8 mouse cellular contexts compared by ENCODE assay signal in genomic region chr9:44768029-44768394, GRCm38 (mm10). TPM values are rescaled to one million over a fixed set of nuclear protein-coding genes. Genes with fewer than 3 reads are reported as not detected.
DNase-seq lines count a peak whose midpoint lies in the region; ATAC-seq and TF ChIP-seq lines count a peak whose summit lies in the region.
"Not testable (repeated sequence)": the region's sequence is repeated elsewhere in the genome, so short reads cannot be mapped to it uniquely, and the experiment has no call there.

No protein-coding gene starts in this region.

- ATAC-seq in embryonic facial prominence, embryonic 13.5 days (ENCODE audit: insufficient number of reproducible peaks, insufficient read depth, low FRiP score, low TSS enrichment, low read depth); hindbrain, embryonic 16.5 days; liver, postnatal 0 days; midbrain, postnatal 0 days (ENCODE audit: low FRiP score); stomach, postnatal 0 days (ENCODE audit: low FRiP score, low TSS enrichment): not testable (repeated sequence)

- intact Hi-C loops in left cerebral cortex, adult 2 months (cut with DNase I), result not testable (repeated sequence)

- peak overlapping the region; percentile 92 to 98 for H3K4me3 ChIP-seq in ES-E14 (ENCODE audit: insufficient read depth in 1 of 2, low read depth in 1 of 2, low read length in 2 of 2, poor library complexity in 1 of 2, severe bottlenecking in 1 of 2)
- peak overlapping the region; percentile 98 for H3K4me3 ChIP-seq in embryonic facial prominence, embryonic 13.5 days
- H3K4me3 ChIP-seq in heart, embryonic 10.5 days, result peak overlapping the region; percentile 100
- H3K4me3 ChIP-seq in hindbrain, embryonic 16.5 days (ENCODE audit: low read length), result peak overlapping the region; percentile 85
- peak overlapping the region; percentile 71 for H3K4me3 ChIP-seq in left cerebral cortex, adult 2 months
- peak overlapping the region; percentile 98 for H3K4me3 ChIP-seq in liver, postnatal 0 days (ENCODE audit: low read depth, low read length)
- peak overlapping the region; percentile 100 for H3K4me3 ChIP-seq in midbrain, postnatal 0 days (ENCODE audit: low read depth, low read length)
- peak overlapping the region; percentile 98 for H3K4me3 ChIP-seq in stomach, postnatal 0 days (ENCODE audit: low read depth, low read length)

- not testable (repeated sequence) for TF ChIP-seq EP300 in liver, postnatal 0 days (IDR thresholded peaks at IDR 0.05; ENCODE audit: low read depth); stomach, postnatal 0 days (optimal IDR thresholded peaks at IDR 0.05)

- H3K4me2 ChIP-seq in embryonic facial prominence, embryonic 13.5 days, result peak overlapping the region; percentile 62
- peak overlapping the region; percentile 43 for H3K4me2 ChIP-seq in hindbrain, embryonic 16.5 days (ENCODE audit: low read length)
- peak overlapping the region; percentile 79; the same call in 1 of the 2 replicates for H3K4me2 ChIP-seq in liver, postnatal 0 days (ENCODE audit: low read depth, low read length)
- H3K4me2 ChIP-seq in midbrain, postnatal 0 days (ENCODE audit: low read depth, low read length, poor library complexity, severe bottlenecking), result peak overlapping the region; percentile 71; the same call in 1 of the 2 replicates
- H3K4me2 ChIP-seq in stomach, postnatal 0 days (replicated peaks; ENCODE audit: low read depth), result peak overlapping the region; percentile 55; the same call in 1 of the 2 replicates

- WGBS in embryonic facial prominence, embryonic 13.5 days, result 44% methylated on average over 7 of the region's 9 CpGs
- WGBS in heart, embryonic 10.5 days, result 42% methylated on average over 7 of the region's 9 CpGs
- 46% methylated on average over 7 of the region's 9 CpGs for WGBS in hindbrain, embryonic 16.5 days
- 34% methylated on average over 7 of the region's 9 CpGs for whole genome bisulfite sequencing in liver, postnatal 0 days (ENCODE audit: insufficient replicate concordance)
- WGBS in midbrain, postnatal 0 days, result 49% methylated on average over 7 of the region's 9 CpGs
- 42% methylated on average over 7 of the region's 9 CpGs for WGBS in stomach, postnatal 0 days

- peak overlapping the region; percentile 53; the same call in 1 of the 2 replicates for H3K27ac ChIP-seq in ES-E14 (ENCODE audit: insufficient read depth, low read depth, low read length, poor library complexity, severe bottlenecking)
- H3K27ac ChIP-seq in embryonic facial prominence, embryonic 13.5 days; heart, embryonic 10.5 days; left cerebral cortex, adult 2 months; midbrain, postnatal 0 days (ENCODE audit: low read depth, low read length); stomach, postnatal 0 days (replicated peaks): not testable (repeated sequence)
- H3K27ac ChIP-seq in hindbrain, embryonic 16.5 days (ENCODE audit: low read depth, low read length), result peak overlapping the region; percentile 96; the same call in 1 of the 2 replicates
- H3K27ac ChIP-seq in liver, postnatal 0 days (ENCODE audit: low read depth), result peak overlapping the region; percentile 41

- DNase-seq in ES-E14 (ENCODE audit: low read depth, low spot score); heart, embryonic 10.5 days (ENCODE audit: low spot score); left cerebral cortex, adult 2 months (ENCODE audit: extremely low spot score in 1 of 2, low spot score in 2 of 2); liver, postnatal 0 days; midbrain, postnatal 0 days (ENCODE audit: low spot score); stomach, postnatal 0 days (ENCODE audit: low spot score): not testable (repeated sequence)

- H3K4me1 ChIP-seq in ES-E14 (ENCODE audit: control insufficient read depth in 2 of 2, insufficient read depth in 2 of 2, low read length in 2 of 2, poor library complexity in 1 of 2); midbrain, postnatal 0 days (ENCODE audit: insufficient read depth, low read length); stomach, postnatal 0 days (replicated peaks; ENCODE audit: control insufficient read depth, insufficient read depth): not testable (repeated sequence)
- H3K4me1 ChIP-seq in embryonic facial prominence, embryonic 13.5 days, result peaks cover 13% of the 10 kb centered on the region
- H3K4me1 ChIP-seq in heart, embryonic 10.5 days, result peaks cover 20% of the 10 kb centered on the region
- H3K4me1 ChIP-seq in hindbrain, embryonic 16.5 days (ENCODE audit: control insufficient read depth, insufficient read depth, low read depth, low read length), result peaks cover 16% of the 10 kb centered on the region
- H3K4me1 ChIP-seq in liver, postnatal 0 days (ENCODE audit: insufficient read depth), result peaks cover 20% of the 10 kb centered on the region

- in situ Hi-C loops in ES-E14 (cut with MboI; ENCODE audit: low sequenced_read_pairs in 2 of 2, unreplicated experiment in 2 of 2), result not testable (repeated sequence)

- H3K27me3 ChIP-seq in embryonic facial prominence, embryonic 13.5 days; heart, embryonic 10.5 days (ENCODE audit: insufficient read depth, poor library complexity, severe bottlenecking); hindbrain, embryonic 16.5 days (replicated peaks; ENCODE audit: control insufficient read depth, insufficient read depth, low read length); liver, postnatal 0 days (ENCODE audit: insufficient read depth, low read length); midbrain, postnatal 0 days (ENCODE audit: insufficient read depth, low read length); stomach, postnatal 0 days (ENCODE audit: control insufficient read depth, insufficient read depth, low read length): not testable (repeated sequence)

- H3K9ac ChIP-seq in ES-E14 (ENCODE audit: insufficient read depth, low read depth, low read length, poor library complexity, severe bottlenecking), result peak overlapping the region; percentile 80; the same call in 1 of the 2 replicates
- peak overlapping the region; percentile 99; the same call in 1 of the 2 replicates for H3K9ac ChIP-seq in embryonic facial prominence, embryonic 13.5 days
- not testable (repeated sequence) for H3K9ac ChIP-seq in hindbrain, embryonic 16.5 days (ENCODE audit: low read depth, low read length); liver, postnatal 0 days (replicated peaks); midbrain, postnatal 0 days (replicated peaks; ENCODE audit: low read length, poor library complexity, severe bottlenecking); stomach, postnatal 0 days (ENCODE audit: low read length)

- H3K36me3 ChIP-seq in ES-E14 (ENCODE audit: control insufficient read depth, insufficient read depth, low read length, poor library complexity, severe bottlenecking); embryonic facial prominence, embryonic 13.5 days; heart, embryonic 10.5 days; hindbrain, embryonic 16.5 days (ENCODE audit: control insufficient read depth, insufficient read depth, low read length); liver, postnatal 0 days (replicated peaks; ENCODE audit: insufficient read depth, low read length); midbrain, postnatal 0 days (ENCODE audit: insufficient read depth, low read length); stomach, postnatal 0 days (ENCODE audit: control insufficient read depth, insufficient read depth, low read length): not testable (repeated sequence)

- TF ChIP-seq CTCF in left cerebral cortex, adult 2 months (IDR thresholded peaks at IDR 0.05); liver, postnatal 0 days (IDR thresholded peaks at IDR 0.05; ENCODE audit: low read depth); midbrain, postnatal 0 days (IDR thresholded peaks at IDR 0.05); stomach, postnatal 0 days (IDR thresholded peaks at IDR 0.05; ENCODE audit: low read depth): not testable (repeated sequence)

- H3K9me3 ChIP-seq in ES-E14 (ENCODE audit: control insufficient read depth, insufficient read depth, low read depth, low read length); embryonic facial prominence, embryonic 13.5 days; heart, embryonic 10.5 days; hindbrain, embryonic 16.5 days (ENCODE audit: control insufficient read depth, low read length); liver, postnatal 0 days (ENCODE audit: low read length); midbrain, postnatal 0 days (ENCODE audit: low read length); stomach, postnatal 0 days (ENCODE audit: control insufficient read depth, low read length): not testable (repeated sequence)

RNA-seq across cellular contexts. Expression of gene Ift46, which starts 0.3 kb away (rescaled TPM):
- 49.1 and 64.4 TPM in 2 replicates for total RNA-seq in ES-E14 (2012; rRNA removed)
- 137 and 149 TPM in 2 replicates for polyA plus RNA-seq in embryonic facial prominence, embryonic 13.5 days (2015; fragmentation: Nextera tagmentation; extraction: Ambion mirVana)
- 77.2 and 84.8 TPM in 2 replicates for polyA plus RNA-seq in heart, embryonic 10.5 days (2016; fragmentation: Nextera tagmentation; extraction: Ambion mirVana)
- 152 and 160 TPM in 2 replicates for polyA plus RNA-seq in hindbrain, embryonic 16.5 days (2015; fragmentation: Nextera tagmentation; extraction: Ambion mirVana)
- total RNA-seq in left cerebral cortex, adult 2 months (2021), result 10 to 100 TPM; 60.7 to 67.5 TPM
- 23.6 and 24.5 TPM in 2 replicates for polyA plus RNA-seq in liver, postnatal 0 days (2015; fragmentation: Nextera tagmentation; extraction: Ambion mirVana)
- total RNA-seq in midbrain, postnatal 0 days (2014; rRNA removed), result 64.8 and 72.1 TPM in 2 replicates
- 151 and 170 TPM in 2 replicates for polyA plus RNA-seq in midbrain, postnatal 0 days (2015; fragmentation: Nextera tagmentation; extraction: Ambion mirVana)
- polyA plus RNA-seq in stomach, postnatal 0 days (2015; fragmentation: Nextera tagmentation; extraction: Ambion mirVana), result 55.5 and 61.9 TPM in 2 replicates

RNA-seq across cellular contexts. Expression of gene Arcn1, which starts 0.4 kb away (rescaled TPM):
- total RNA-seq in ES-E14 (2012; rRNA removed), result 46.4 and 72.3 TPM in 2 replicates
- polyA plus RNA-seq in embryonic facial prominence, embryonic 13.5 days (2015; fragmentation: Nextera tagmentation; extraction: Ambion mirVana), result 192 and 213 TPM in 2 replicates
- 159 and 167 TPM in 2 replicates for polyA plus RNA-seq in heart, embryonic 10.5 days (2016; fragmentation: Nextera tagmentation; extraction: Ambion mirVana)
- 130 and 145 TPM in 2 replicates for polyA plus RNA-seq in hindbrain, embryonic 16.5 days (2015; fragmentation: Nextera tagmentation; extraction: Ambion mirVana)
- 100 to 1,000 TPM in 1 of 2 experiments, 10 to 100 TPM in 1; 78.3 to 102 TPM for total RNA-seq in left cerebral cortex, adult 2 months (2021)
- 53.5 and 58.4 TPM in 2 replicates for polyA plus RNA-seq in liver, postnatal 0 days (2015; fragmentation: Nextera tagmentation; extraction: Ambion mirVana)
- total RNA-seq in midbrain, postnatal 0 days (2014; rRNA removed), result 93.7 and 108 TPM in 2 replicates
- polyA plus RNA-seq in midbrain, postnatal 0 days (2015; fragmentation: Nextera tagmentation; extraction: Ambion mirVana), result 102 and 106 TPM in 2 replicates
- 98.1 TPM in 2 replicates for polyA plus RNA-seq in stomach, postnatal 0 days (2015; fragmentation: Nextera tagmentation; extraction: Ambion mirVana)

RNA-seq across cellular contexts. Expression of gene Tmem25, which starts 31.1 kb away (rescaled TPM):
- total RNA-seq in ES-E14 (2012; rRNA removed), result 0.54 and 1.0 TPM in 2 replicates
- 2.3 and 2.5 TPM in 2 replicates for polyA plus RNA-seq in embryonic facial prominence, embryonic 13.5 days (2015; fragmentation: Nextera tagmentation; extraction: Ambion mirVana)
- polyA plus RNA-seq in heart, embryonic 10.5 days (2016; fragmentation: Nextera tagmentation; extraction: Ambion mirVana), result 1.7 and 1.8 TPM in 2 replicates
- 23.5 and 24.8 TPM in 2 replicates for polyA plus RNA-seq in hindbrain, embryonic 16.5 days (2015; fragmentation: Nextera tagmentation; extraction: Ambion mirVana)
- total RNA-seq in left cerebral cortex, adult 2 months (2021), result 10 to 100 TPM; 54.4 to 62.8 TPM
- polyA plus RNA-seq in liver, postnatal 0 days (2015; fragmentation: Nextera tagmentation; extraction: Ambion mirVana), result 5.6 and 6.0 TPM in 2 replicates
- 29.9 and 32.6 TPM in 2 replicates for total RNA-seq in midbrain, postnatal 0 days (2014; rRNA removed)
- polyA plus RNA-seq in midbrain, postnatal 0 days (2015; fragmentation: Nextera tagmentation; extraction: Ambion mirVana), result 25.9 and 30.1 TPM in 2 replicates
- polyA plus RNA-seq in stomach, postnatal 0 days (2015; fragmentation: Nextera tagmentation; extraction: Ambion mirVana), result 1.7 and 1.9 TPM in 2 replicates

RNA-seq across cellular contexts. Expression of gene Phldb1, which starts 33.0 kb away (rescaled TPM):
- 25.8 and 44.0 TPM in 2 replicates for total RNA-seq in ES-E14 (2012; rRNA removed)
- polyA plus RNA-seq in embryonic facial prominence, embryonic 13.5 days (2015; fragmentation: Nextera tagmentation; extraction: Ambion mirVana), result 37.9 and 38.0 TPM in 2 replicates
- 29.1 and 34.7 TPM in 2 replicates for polyA plus RNA-seq in heart, embryonic 10.5 days (2016; fragmentation: Nextera tagmentation; extraction: Ambion mirVana)
- polyA plus RNA-seq in hindbrain, embryonic 16.5 days (2015; fragmentation: Nextera tagmentation; extraction: Ambion mirVana), result 37.4 and 44.2 TPM in 2 replicates
- total RNA-seq in left cerebral cortex, adult 2 months (2021), result 10 to 100 TPM; 62.0 to 75.6 TPM
- 1.5 and 2.2 TPM in 2 replicates for polyA plus RNA-seq in liver, postnatal 0 days (2015; fragmentation: Nextera tagmentation; extraction: Ambion mirVana)
- total RNA-seq in midbrain, postnatal 0 days (2014; rRNA removed), result 140 and 154 TPM in 2 replicates
- polyA plus RNA-seq in midbrain, postnatal 0 days (2015; fragmentation: Nextera tagmentation; extraction: Ambion mirVana), result 34.8 and 41.0 TPM in 2 replicates
- polyA plus RNA-seq in stomach, postnatal 0 days (2015; fragmentation: Nextera tagmentation; extraction: Ambion mirVana), result 14.9 and 15.8 TPM in 2 replicates

RNA-seq across cellular contexts. Expression of gene Ttc36, which starts 34.9 kb away (rescaled TPM):
- 0.80 and 2.2 TPM in 2 replicates for total RNA-seq in ES-E14 (2012; rRNA removed)
- 2.2 TPM in 1 of 2 replicates, not detected in the other for polyA plus RNA-seq in embryonic facial prominence, embryonic 13.5 days (2015; fragmentation: Nextera tagmentation; extraction: Ambion mirVana)
- polyA plus RNA-seq in heart, embryonic 10.5 days (2016; fragmentation: Nextera tagmentation; extraction: Ambion mirVana), result 0.50 TPM in 1 of 2 replicates, not detected in the other
- polyA plus RNA-seq in hindbrain, embryonic 16.5 days (2015; fragmentation: Nextera tagmentation; extraction: Ambion mirVana), result not detected in 2 replicates
- 1 to 10 TPM in 1 of 2 experiments, under 1 TPM in 1; 0.54 to 1.1 TPM for total RNA-seq in left cerebral cortex, adult 2 months (2021)
- 588 and 688 TPM in 2 replicates for polyA plus RNA-seq in liver, postnatal 0 days (2015; fragmentation: Nextera tagmentation; extraction: Ambion mirVana)
- 3.3 TPM in 1 of 2 replicates, not detected in the other for total RNA-seq in midbrain, postnatal 0 days (2014; rRNA removed)
- 0.61 and 1.0 TPM in 2 replicates for polyA plus RNA-seq in midbrain, postnatal 0 days (2015; fragmentation: Nextera tagmentation; extraction: Ambion mirVana)
- 8.6 and 9.2 TPM in 2 replicates for polyA plus RNA-seq in stomach, postnatal 0 days (2015; fragmentation: Nextera tagmentation; extraction: Ambion mirVana)
